Mouse (Mus musculus) embryonic facial prominence, embryonic 11.5 days (tissue): ENCODE data around the gene Cpe. TPM values are rescaled to one million over a fixed set of nuclear protein-coding genes. Genes with fewer than 3 reads are reported as not detected.

Experiments
- ATAC-seq: fragments of 200-750 bp; cut with Nextera tagmentation; replicated peaks from 2 replicates; pipeline ENCODE4 v1.8.0; 2017; ENCODE audit warnings: low read depth; ENCODE audit not compliant: insufficient number of reproducible peaks, low FRiP score, low TSS enrichment
- DNase-seq: peaks from one replicate; pipeline ENCODE4 v3.0.0-alpha.2; 2015; ENCODE audit warnings: low spot score
- H3K27ac ChIP-seq: fragments of 300-500 bp; sonication (generic); replicated peaks from 2 replicates; pipeline ENCODE4 v1.5.1; 2014; ENCODE audit warnings: mild to moderate bottlenecking, low read depth, low read length, control low read depth
- H3K27me3 ChIP-seq: fragments of 300-500 bp; sonication (generic); 2 replicates; pipeline ENCODE4 v1.6.1; 2014; ENCODE audit warnings: mild to moderate bottlenecking, low read length, moderate library complexity, mixed read lengths; ENCODE audit not compliant: control insufficient read depth, insufficient read depth
- H3K36me3 ChIP-seq: fragments of 300-500 bp; sonication (generic); replicated peaks from 2 replicates; pipeline ENCODE4 v1.6.1; 2014; ENCODE audit warnings: low read depth, mild to moderate bottlenecking, low read length, moderate library complexity, mixed read lengths; ENCODE audit not compliant: control insufficient read depth, insufficient read depth
- H3K4me1 ChIP-seq: fragments of 300-500 bp; sonication (generic); 2 replicates; pipeline ENCODE4 v1.6.1; 2014; ENCODE audit warnings: low read length, mixed read lengths; ENCODE audit not compliant: control insufficient read depth, insufficient read depth
- H3K4me2 ChIP-seq: fragments of 300-500 bp; sonication (generic); 2 replicates; pipeline ENCODE4 v1.6.1; 2014; ENCODE audit warnings: low read depth, mild to moderate bottlenecking, control low read depth, low read length, moderate library complexity
- H3K4me3 ChIP-seq: fragments of 300-500 bp; sonication (generic); 2 replicates; pipeline ENCODE4 v1.5.1; 2014; ENCODE audit warnings: low read depth, low read length, control low read depth
- H3K9ac ChIP-seq: fragments of 300-500 bp; sonication (generic); replicated peaks from 2 replicates; pipeline ENCODE4 v1.6.1; 2014; ENCODE audit warnings: mild to moderate bottlenecking, control low read depth, low read length
- H3K9me3 ChIP-seq: fragments of 300-500 bp; sonication (generic); replicated peaks from 2 replicates; pipeline ENCODE4 v1.6.1; 2016; ENCODE audit warnings: mild to moderate bottlenecking, low read length, inconsistent platforms, mixed read lengths; ENCODE audit not compliant: control insufficient read depth
- WGBS: fragments of 180-500 bp; shearing (Covaris S2); extraction: QIAGEN DNeasy Blood & Tissue Kit; methylation state at CpG from one replicate; pipeline ENCODE4 v1.1.7; 2014; 5-methylcytosine and 5-hydroxymethylcytosine counted together
- polyA plus RNA-seq: library from polyadenylated mRNA; unstranded; fragments of >200 nt; fragmentation: Nextera tagmentation; extraction: Ambion mirVana; gene quantifications from 2 replicates; pipeline ENCODE4 v1.2.1, GENCODE M21; 2014

Cpe gene
- polyA plus RNA-seq, 1 experiment from 2014 or later = 175 TPM

DNA sequence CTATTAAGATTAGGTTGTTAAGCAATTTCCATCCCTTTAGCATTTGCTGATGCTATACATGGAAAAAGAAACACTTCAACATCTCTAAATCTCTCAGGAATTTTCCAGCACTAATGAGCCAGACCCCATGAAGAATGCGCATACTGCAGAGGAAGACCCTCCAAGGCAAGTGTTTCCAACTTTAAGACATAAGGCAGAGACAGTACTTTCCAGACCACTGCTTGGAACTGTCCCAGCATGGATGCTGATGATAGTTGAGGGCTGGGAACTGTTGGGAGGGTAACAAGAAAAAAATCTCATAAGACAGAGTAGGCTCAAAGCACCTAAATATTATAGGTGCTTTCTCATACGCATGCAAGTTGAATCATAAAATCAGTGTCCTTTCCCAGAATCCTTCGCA lies 50.1 kb downstream of the Cpe start:
- Histone ChIP-seq H3K27me3 (no peaks in the 10 kb centered on the region), H3K4me1 (no peaks in the 10 kb centered on the region), H3K4me2 (no peak overlapping the region), H3K4me3 (no peak overlapping the region), H3K27ac (no peak overlapping the region), H3K9ac (no peak overlapping the region), H3K9me3 (no peaks in the 10 kb centered on the region), H3K36me3 (no peaks in the 10 kb centered on the region)
- ATAC-seq (no peak), DNase-seq (no peak)
- WGBS = 91% methylated on average over 3 of the region's 3 CpGs

GRCm38 (mm10) chr8:64640599-64640998 lies 52.3 kb downstream of the Cpe start:
- WGBS = 84% methylated on average over 1 of the region's 1 CpGs
- H3K36me3 ChIP-seq = no peaks in the 10 kb centered on the region
- no peaks in the 10 kb centered on the region for H3K9me3 ChIP-seq
- H3K4me2 ChIP-seq = no peak overlapping the region
- H3K9ac ChIP-seq = no peak overlapping the region
- ATAC-seq (no peak), DNase-seq (no peak)
- no peaks in the 10 kb centered on the region for H3K27me3 ChIP-seq
- H3K27ac ChIP-seq = no peak overlapping the region
- no peaks in the 10 kb centered on the region for H3K4me1 ChIP-seq
- H3K4me3 ChIP-seq = no peak overlapping the region

- Histone ChIP-seq H3K4me3 (no peak overlapping the region), H3K36me3 (no peaks in the 10 kb centered on the region), H3K9ac (no peak overlapping the region), H3K9me3 (no peaks in the 10 kb centered on the region), H3K27ac (no peak overlapping the region), H3K4me1 (no peaks in the 10 kb centered on the region), H3K27me3 (no peaks in the 10 kb centered on the region), H3K4me2 (no peak overlapping the region)
- WGBS = 87% methylated on average over 5 of the region's 5 CpGs
- DNase-seq (no peak), ATAC-seq (no peak)
These were observed 53.2 kb downstream of the Cpe start for GRCm38 (mm10) chr8:64639676-64640075.

DNA sequence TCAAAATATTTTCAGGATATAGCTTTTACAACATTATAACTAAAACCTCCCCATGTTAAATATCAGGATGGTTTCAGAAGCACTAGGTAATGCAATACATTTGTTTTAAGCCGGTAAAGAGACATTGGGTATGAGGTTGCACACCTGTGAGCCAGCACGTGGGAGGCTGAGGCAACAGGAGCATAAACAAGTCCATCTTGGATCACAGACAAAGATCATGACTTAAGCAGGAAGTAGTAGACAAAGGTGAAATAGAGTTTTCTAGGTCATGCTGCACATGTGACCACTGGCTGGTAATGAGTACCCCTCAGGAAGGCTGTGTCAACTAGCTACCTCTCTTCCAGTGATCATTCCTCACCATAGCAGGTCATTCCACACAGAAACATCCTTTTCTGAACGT lies 58.0 kb downstream of the Cpe start:
- DNase-seq = no peak
- Histone ChIP-seq H3K27ac (no peak overlapping the region), H3K27me3 (no peaks in the 10 kb centered on the region), H3K4me3 (no peak overlapping the region), H3K4me1 (no peaks in the 10 kb centered on the region), H3K9me3 (no peaks in the 10 kb centered on the region), H3K4me2 (no peak overlapping the region), H3K36me3 (no peaks in the 10 kb centered on the region), H3K9ac (no peak overlapping the region)
- no peak for ATAC-seq
- 88% methylated on average over 3 of the region's 3 CpGs for WGBS

DNA sequence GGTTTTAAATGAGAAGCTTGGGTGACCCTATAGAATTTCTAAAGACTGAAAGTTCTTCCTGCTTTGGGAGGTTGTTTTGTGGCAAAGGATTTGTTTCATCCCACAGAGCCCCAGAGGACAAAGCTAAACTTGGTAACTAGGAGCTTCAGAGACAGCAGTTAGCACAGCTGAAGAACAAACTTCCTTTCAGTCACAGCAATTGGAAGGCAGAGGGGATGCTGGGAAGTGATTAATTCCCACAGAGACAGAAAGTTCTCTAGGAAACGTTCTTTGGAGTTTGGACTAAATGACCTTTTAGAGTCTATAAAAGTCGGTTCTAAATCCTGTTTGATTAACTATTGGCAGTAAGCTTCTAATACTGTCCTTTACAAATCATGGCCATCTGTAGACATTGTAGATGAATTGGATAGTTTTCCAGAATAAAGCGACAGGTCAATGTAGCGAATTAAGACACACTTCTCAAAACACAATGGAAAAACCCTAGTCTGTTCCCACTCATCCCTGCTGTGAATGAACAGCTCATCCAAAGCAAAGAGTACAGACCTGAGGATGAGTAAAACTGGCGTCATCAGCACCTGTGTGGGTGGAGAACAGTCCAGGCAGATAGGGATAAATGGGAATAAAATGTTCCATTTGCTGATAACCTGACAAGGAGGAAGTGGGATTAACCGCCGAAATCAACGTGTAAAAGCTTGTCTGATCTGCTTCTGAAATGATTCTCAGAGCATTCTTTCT lies 58.6 kb downstream of the Cpe start:
- no peak overlapping the region for H3K9ac ChIP-seq
- WGBS = 73% methylated on average over 8 of the region's 8 CpGs
- H3K27ac ChIP-seq = no peak overlapping the region
- no peaks in the 10 kb centered on the region for H3K36me3 ChIP-seq
- H3K4me3 ChIP-seq = no peak overlapping the region
- H3K27me3 ChIP-seq = no peaks in the 10 kb centered on the region
- H3K9me3 ChIP-seq = no peaks in the 10 kb centered on the region
- H3K4me2 ChIP-seq = no peak overlapping the region
- ATAC-seq (no peak), DNase-seq (no peak)
- H3K4me1 ChIP-seq = no peaks in the 10 kb centered on the region

DNA sequence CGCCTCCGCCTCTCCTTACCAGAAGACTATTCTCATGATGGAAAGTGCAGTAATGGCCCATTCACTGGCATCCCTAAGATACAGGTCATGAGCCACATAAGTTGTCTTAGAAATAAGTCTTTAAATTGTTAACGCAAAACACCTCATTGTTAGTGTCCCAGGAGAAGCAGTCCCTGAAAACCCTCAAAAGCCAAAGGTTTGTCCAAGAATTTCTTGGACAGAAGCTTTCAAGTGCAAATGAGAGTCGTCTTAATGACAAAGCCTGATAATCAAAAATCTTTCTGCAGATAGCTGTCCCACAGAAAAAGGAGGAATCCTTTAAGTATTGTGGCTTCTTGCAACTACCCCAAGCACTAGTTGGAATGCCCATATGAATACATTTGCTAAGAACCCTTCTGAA lies 60.7 kb downstream of the Cpe start:
- H3K9ac ChIP-seq = no peak overlapping the region
- H3K27ac ChIP-seq = no peak overlapping the region
- no peak overlapping the region for H3K4me2 ChIP-seq
- no peak for ATAC-seq
- no peaks in the 10 kb centered on the region for H3K27me3 ChIP-seq
- no peak for DNase-seq
- no peak overlapping the region for H3K4me3 ChIP-seq
- no peaks in the 10 kb centered on the region for H3K9me3 ChIP-seq
- H3K36me3 ChIP-seq = no peaks in the 10 kb centered on the region
- no peaks in the 10 kb centered on the region for H3K4me1 ChIP-seq
- WGBS = 87% methylated on average over 4 of the region's 4 CpGs

- H3K27ac ChIP-seq = no peak overlapping the region
- no peak overlapping the region for H3K4me2 ChIP-seq
- ATAC-seq = no peak
- H3K27me3 ChIP-seq = no peaks in the 10 kb centered on the region
- WGBS = 68% methylated on average over 2 of the region's 2 CpGs
- H3K4me1 ChIP-seq = no peaks in the 10 kb centered on the region
- no peaks in the 10 kb centered on the region for H3K36me3 ChIP-seq
- DNase-seq = no peak
- no peaks in the 10 kb centered on the region for H3K9me3 ChIP-seq
- H3K9ac ChIP-seq = no peak overlapping the region
- no peak overlapping the region for H3K4me3 ChIP-seq
These were observed 61.1 kb downstream of the Cpe start for GRCm38 (mm10) chr8:64631761-64632160.

- H3K9ac ChIP-seq = no peak overlapping the region
- WGBS = 92% methylated on average over 6 of the region's 6 CpGs
These were observed 63.7 kb downstream of the Cpe start for GRCm38 (mm10) chr8:64629034-64629760.

More at GRCm38 (mm10) chr8:64629034-64629760, 63.7 kb downstream of the Cpe start:
- ATAC-seq = no peak
- Histone ChIP-seq H3K4me3 (no peak overlapping the region), H3K27me3 (no peaks in the 10 kb centered on the region), H3K27ac (no peak overlapping the region), H3K4me1 (no peaks in the 10 kb centered on the region), H3K4me2 (no peak overlapping the region), H3K9me3 (no peaks in the 10 kb centered on the region), H3K36me3 (no peaks in the 10 kb centered on the region)
- no peak for DNase-seq
